Mouse (Mus musculus): ENCODE measurements around the gene Zcchc3. TPM values are rescaled to one million over a fixed set of nuclear protein-coding genes. Genes with fewer than 3 reads are reported as not detected.

The Zcchc3 gene
- polyA plus RNA-seq, 1 experiment from 2014 or later: 12.6 TPM

- WGBS: 2% methylated on average over 20 of the region's 21 CpGs
- Histone ChIP-seq H3K27me3 (ENCODE audit: control insufficient read depth, insufficient read depth, low read depth, low read length) (no peaks in the 10 kb centered on the region), H3K4me3 (ENCODE audit: low read depth, low read length) (peak overlapping the region; percentile 48), H3K4me1 (ENCODE audit: control insufficient read depth, insufficient read depth, low read length) (peaks cover 16% of the 10 kb centered on the region), H3K27ac (ENCODE audit: low read length) (peak overlapping the region; percentile 87), H3K36me3 (ENCODE audit: control insufficient read depth, insufficient read depth, low read length) (no peaks in the 10 kb centered on the region; the same call in 1 of the 2 replicates), H3K9me3 (replicated peaks; ENCODE audit: control insufficient read depth, low read length, poor library complexity, severe bottlenecking) (no peaks in the 10 kb centered on the region), H3K4me2 (ENCODE audit: low read length) (peak overlapping the region; percentile 72), H3K9ac (ENCODE audit: low read depth, low read length) (peak overlapping the region; percentile 73)
- ATAC-seq: peak; percentile 90
These were observed 39.0 kb downstream of the Zcchc3 start for GRCm38 (mm10) chr2:152375652-152376344.

DNA sequence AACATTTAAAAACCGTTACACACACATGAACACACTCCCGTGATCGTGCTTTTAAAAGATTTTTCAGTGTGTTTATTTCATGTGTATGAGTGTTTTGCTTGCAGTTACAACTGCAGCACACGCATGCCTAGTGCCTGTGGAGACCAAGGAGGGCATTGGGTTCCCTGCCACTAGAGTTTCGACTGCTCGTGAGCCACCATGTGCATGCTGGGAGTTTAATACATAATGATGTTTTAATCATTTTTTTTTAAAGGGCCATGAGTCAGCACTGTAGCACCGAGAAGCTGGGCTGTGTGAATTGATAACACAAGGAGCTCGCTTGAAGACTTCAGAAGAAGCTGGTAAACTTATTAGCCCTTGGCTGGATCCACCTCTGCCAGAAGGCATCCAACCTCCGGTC lies 41.3 kb downstream of the Zcchc3 start:
- 80% methylated on average over 9 of the region's 9 CpGs for WGBS

DNA sequence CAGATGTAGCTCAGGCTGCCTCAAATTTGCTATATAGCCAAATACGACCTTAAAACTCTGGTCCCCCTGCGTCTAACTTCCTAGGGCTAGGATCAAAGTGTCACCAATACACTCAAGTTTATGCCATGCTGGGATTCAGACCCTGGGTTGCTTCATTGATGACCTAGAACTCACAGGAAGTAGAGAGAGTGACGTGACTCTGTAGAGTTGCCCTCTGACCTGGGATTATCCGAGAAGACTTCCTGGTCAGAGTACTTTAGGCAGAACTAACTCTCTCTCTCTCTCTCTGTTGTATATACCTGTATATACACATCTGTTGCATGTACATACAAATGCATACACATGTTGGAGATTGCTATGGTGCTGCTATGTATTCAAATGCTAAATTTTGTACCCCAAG lies 42.2 kb downstream of the Zcchc3 start:
- Histone ChIP-seq H3K4me2 (ENCODE audit: low read length) (no peak overlapping the region), H3K9me3 (replicated peaks; ENCODE audit: control insufficient read depth, low read length, poor library complexity, severe bottlenecking) (no peaks in the 10 kb centered on the region), H3K4me1 (ENCODE audit: control insufficient read depth, insufficient read depth, low read length) (peaks cover 16% of the 10 kb centered on the region), H3K27me3 (ENCODE audit: control insufficient read depth, insufficient read depth, low read depth, low read length) (no peaks in the 10 kb centered on the region), H3K27ac (ENCODE audit: low read length) (no peak overlapping the region), H3K9ac (ENCODE audit: low read depth, low read length) (no peak overlapping the region), H3K4me3 (ENCODE audit: low read depth, low read length) (no peak overlapping the region), H3K36me3 (ENCODE audit: control insufficient read depth, insufficient read depth, low read length) (no peaks in the 10 kb centered on the region; the same call in 1 of the 2 replicates)
- ATAC-seq: no peak
- 73% methylated on average over 4 of the region's 4 CpGs for WGBS

More for the DNA sequence above, 41.3 kb downstream of the Zcchc3 start:
- Histone ChIP-seq H3K36me3 (ENCODE audit: control insufficient read depth, insufficient read depth, low read length) (no peaks in the 10 kb centered on the region; the same call in 1 of the 2 replicates), H3K4me2 (ENCODE audit: low read length) (no peak overlapping the region), H3K9me3 (replicated peaks; ENCODE audit: control insufficient read depth, low read length, poor library complexity, severe bottlenecking) (no peaks in the 10 kb centered on the region), H3K4me3 (ENCODE audit: low read depth, low read length) (no peak overlapping the region), H3K27ac (ENCODE audit: low read length) (no peak overlapping the region), H3K4me1 (ENCODE audit: control insufficient read depth, insufficient read depth, low read length) (peaks cover 16% of the 10 kb centered on the region), H3K27me3 (ENCODE audit: control insufficient read depth, insufficient read depth, low read depth, low read length) (no peaks in the 10 kb centered on the region), H3K9ac (ENCODE audit: low read depth, low read length) (no peak overlapping the region)
- ATAC-seq: no peak

DNA sequence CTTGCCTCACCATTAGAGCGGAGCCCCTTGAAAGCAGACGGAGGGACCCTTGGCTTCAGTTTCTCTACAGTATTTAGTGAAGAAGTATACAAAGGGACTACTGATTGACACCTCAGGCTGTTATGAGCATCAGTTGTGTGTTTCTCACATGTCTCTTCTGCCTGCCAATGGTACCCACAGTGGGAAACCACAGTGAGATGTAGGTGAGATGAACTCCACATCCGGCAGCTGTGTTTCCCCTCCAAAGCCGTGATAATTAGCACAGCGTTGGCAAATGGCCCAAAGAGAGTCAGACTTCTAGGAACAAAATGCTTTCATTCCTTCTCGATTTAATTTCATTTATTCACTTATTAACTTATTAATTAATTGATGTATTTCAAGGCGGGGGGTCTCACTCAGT lies 42.7 kb downstream of the Zcchc3 start:
- Histone ChIP-seq H3K4me1 (ENCODE audit: control insufficient read depth, insufficient read depth, low read length) (peaks cover 15% of the 10 kb centered on the region), H3K9me3 (replicated peaks; ENCODE audit: control insufficient read depth, low read length, poor library complexity, severe bottlenecking) (no peaks in the 10 kb centered on the region), H3K27ac (ENCODE audit: low read length) (no peak overlapping the region), H3K4me2 (ENCODE audit: low read length) (no peak overlapping the region), H3K9ac (ENCODE audit: low read depth, low read length) (no peak overlapping the region), H3K36me3 (ENCODE audit: control insufficient read depth, insufficient read depth, low read length) (no peaks in the 10 kb centered on the region; the same call in 1 of the 2 replicates), H3K4me3 (ENCODE audit: low read depth, low read length) (no peak overlapping the region), H3K27me3 (ENCODE audit: control insufficient read depth, insufficient read depth, low read depth, low read length) (no peaks in the 10 kb centered on the region)
- no peak for ATAC-seq
- 86% methylated on average over 7 of the region's 7 CpGs for WGBS

GRCm38 (mm10) chr2:152368532-152369140 lies 46.2 kb downstream of the Zcchc3 start:
- H3K4me3 ChIP-seq (ENCODE audit: low read depth, low read length): no peak overlapping the region
- WGBS: 32% methylated on average over 14 of the region's 14 CpGs
- no peaks in the 10 kb centered on the region for H3K9me3 ChIP-seq (replicated peaks; ENCODE audit: control insufficient read depth, low read length, poor library complexity, severe bottlenecking)
- no peak for ATAC-seq
- H3K4me2 ChIP-seq (ENCODE audit: low read length): no peak overlapping the region
- no peak overlapping the region for H3K27ac ChIP-seq (ENCODE audit: low read length)
- no peaks in the 10 kb centered on the region for H3K27me3 ChIP-seq (ENCODE audit: control insufficient read depth, insufficient read depth, low read depth, low read length)
- H3K4me1 ChIP-seq (ENCODE audit: control insufficient read depth, insufficient read depth, low read length): 0 out of 2 replicates have a peak, but pooled peaks cover 2% of the 10 kb centered on the region
- no peak overlapping the region for H3K9ac ChIP-seq (ENCODE audit: low read depth, low read length)
- H3K36me3 ChIP-seq (ENCODE audit: control insufficient read depth, insufficient read depth, low read length): no peaks in the 10 kb centered on the region; the same call in 1 of the 2 replicates

DNA sequence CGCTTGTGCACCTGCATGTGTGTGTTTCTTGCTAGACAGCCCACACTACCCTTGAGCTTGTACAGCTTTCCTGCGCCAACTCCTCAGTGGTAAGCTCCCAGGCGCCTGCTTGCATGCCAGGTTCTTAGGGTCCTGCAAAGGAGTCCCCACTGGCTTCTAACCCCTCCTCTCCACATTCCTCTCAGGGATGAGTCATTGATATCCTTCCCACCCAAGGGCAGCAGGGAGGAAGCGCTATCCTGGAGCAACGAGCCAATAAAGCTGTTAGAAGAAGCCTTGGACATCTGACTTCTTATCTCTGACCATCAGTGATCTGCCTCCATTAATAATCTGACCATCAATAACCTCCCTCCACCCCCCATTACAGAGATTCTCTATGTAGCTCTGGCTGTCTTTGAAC lies 46.9 kb downstream of the Zcchc3 start:
- H3K9me3 ChIP-seq (replicated peaks; ENCODE audit: control insufficient read depth, low read length, poor library complexity, severe bottlenecking): no peaks in the 10 kb centered on the region
- no peak overlapping the region for H3K27ac ChIP-seq (ENCODE audit: low read length)
- no peaks in the 10 kb centered on the region; the same call in 1 of the 2 replicates for H3K36me3 ChIP-seq (ENCODE audit: control insufficient read depth, insufficient read depth, low read length)
- no peak for ATAC-seq
- H3K4me2 ChIP-seq (ENCODE audit: low read length): no peak overlapping the region
- 84% methylated on average over 5 of the region's 5 CpGs for WGBS
- H3K9ac ChIP-seq (ENCODE audit: low read depth, low read length): no peak overlapping the region
- no peaks in the 10 kb centered on the region for H3K27me3 ChIP-seq (ENCODE audit: control insufficient read depth, insufficient read depth, low read depth, low read length)
- 0 out of 2 replicates have a peak, but pooled peaks cover 2% of the 10 kb centered on the region for H3K4me1 ChIP-seq (ENCODE audit: control insufficient read depth, insufficient read depth, low read length)
- H3K4me3 ChIP-seq (ENCODE audit: low read depth, low read length): no peak overlapping the region

DNA sequence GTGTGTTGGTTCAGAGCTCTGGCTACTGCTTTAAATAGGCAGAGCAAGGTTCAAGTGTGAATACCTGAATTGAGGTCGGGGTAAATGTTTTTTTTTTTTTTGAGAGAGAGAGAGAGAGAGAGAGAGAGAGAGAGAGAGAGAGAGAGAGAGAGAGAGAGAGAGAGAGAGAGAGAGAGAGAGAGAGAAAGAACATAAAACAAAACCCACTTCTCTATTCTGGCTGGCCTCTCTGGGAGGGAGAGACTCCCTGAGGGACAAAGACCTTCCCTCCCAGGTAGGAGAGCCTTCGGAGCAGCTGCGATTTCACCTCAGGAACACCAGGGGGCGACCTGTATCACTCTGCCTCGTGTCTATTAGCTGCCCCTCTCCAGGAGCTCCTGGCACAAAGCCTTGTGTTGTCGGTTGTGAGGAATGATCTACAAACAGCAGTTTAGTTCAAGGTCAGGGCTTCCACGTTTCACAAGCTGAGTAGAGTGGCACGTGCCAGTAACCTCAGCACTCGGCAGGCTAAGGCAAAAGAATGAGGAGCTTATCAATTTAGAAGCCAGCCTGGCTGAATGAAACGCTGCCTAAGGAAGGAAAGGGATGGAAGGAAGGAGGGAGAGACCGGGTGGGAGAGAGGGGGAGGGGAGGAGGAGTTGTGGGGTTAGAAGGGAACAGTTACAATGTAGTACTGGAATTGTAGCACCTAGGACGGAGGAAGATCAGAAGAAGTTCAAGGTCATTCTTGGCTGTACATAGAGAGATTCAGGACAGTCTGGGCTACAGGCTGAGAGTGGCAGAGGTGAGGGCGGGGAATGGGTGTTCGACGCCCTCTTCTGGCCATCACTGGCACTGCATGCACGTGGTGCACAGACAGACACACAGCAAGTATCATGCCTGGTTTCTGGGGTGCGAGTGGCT lies 51.3 kb downstream of the Zcchc3 start:
- 0 out of 2 replicates have a peak, but pooled peaks cover 2% of the 10 kb centered on the region for H3K4me1 ChIP-seq (ENCODE audit: control insufficient read depth, insufficient read depth, low read length)
- H3K4me2 ChIP-seq (ENCODE audit: low read length): peak overlapping the region; percentile 42
- H3K4me3 ChIP-seq (ENCODE audit: low read depth, low read length): peak overlapping the region; percentile 17; the same call in 1 of the 2 replicates
- H3K9me3 ChIP-seq (replicated peaks; ENCODE audit: control insufficient read depth, low read length, poor library complexity, severe bottlenecking): no peaks in the 10 kb centered on the region
- peak; percentile 72 for ATAC-seq
- no peak overlapping the region for H3K9ac ChIP-seq (ENCODE audit: low read depth, low read length)
- H3K27ac ChIP-seq (ENCODE audit: low read length): peak overlapping the region; percentile 38
- 9% methylated on average over 17 of the region's 17 CpGs for WGBS
- H3K27me3 ChIP-seq (ENCODE audit: control insufficient read depth, insufficient read depth, low read depth, low read length): no peaks in the 10 kb centered on the region
- H3K36me3 ChIP-seq (ENCODE audit: control insufficient read depth, insufficient read depth, low read length): no peaks in the 10 kb centered on the region

Measured in midbrain, embryonic 16.5 days (tissue).